8 mouse cellular contexts compared by ENCODE assay signal in genomic region chr10:5551382-5551781, GRCm38 (mm10). TPM values are rescaled to one million over a fixed set of nuclear protein-coding genes. Genes with fewer than 3 reads are reported as not detected.
DNase-seq lines count a peak whose midpoint lies in the region; ATAC-seq and TF ChIP-seq lines count a peak whose summit lies in the region.

Syne1 (minus strand) TSS chr10:5551482.

- WGBS in heart, adult 2 months = 85% methylated on average over 5 of the region's 5 CpGs

- TF ChIP-seq CTCF in heart, adult 2 months (IDR thresholded peaks at IDR 0.05) = no peak

- H3K9ac ChIP-seq in heart, adult 2 months (ENCODE audit: low read depth, low read length) = peak within 1 kb of the TSS; percentile 74

- H3K27me3 ChIP-seq in heart, adult 2 months (ENCODE audit: control insufficient read depth, insufficient read depth, low read length) = no peaks in the 10 kb centered on the region
- no peaks in the 10 kb centered on the region for H3K27me3 ChIP-seq in megakaryocyte, embryonic 14.5 days (replicated peaks)

- TF ChIP-seq EP300 in heart, adult 2 months (IDR thresholded peaks at IDR 0.05; ENCODE audit: insufficient read depth, low read depth, low read length) = no peak

- intact Hi-C loops in heart, adult 2 months (cut with DNase I) = loop anchor here (5.0 kb wide), 2 partner anchors 41 to 81 kb away; partner anchors contain the start of gene Myct1

- H3K9me3 ChIP-seq in megakaryocyte, embryonic 14.5 days = no peaks in the 10 kb centered on the region

- no peaks in the 10 kb centered on the region; the same call in 1 of the 2 replicates for H3K4me1 ChIP-seq in heart, adult 2 months (ENCODE audit: control insufficient read depth, insufficient read depth, low read length)
- peaks cover 72% of the 10 kb centered on the region for H3K4me1 ChIP-seq in megakaryocyte, embryonic 14.5 days

- H3K36me3 ChIP-seq in heart, adult 2 months (ENCODE audit: control insufficient read depth, insufficient read depth, low read length) = no peaks in the 10 kb centered on the region
- peaks cover 9% of the 10 kb centered on the region for H3K36me3 ChIP-seq in megakaryocyte, embryonic 14.5 days (replicated peaks; ENCODE audit: low read length)

- DNase-seq in heart, adult 2 months = no peak
- DNase-seq in heart, adult 9 months (ENCODE audit: low spot score in 2 of 2) = no peak
- DNase-seq in adrenal gland, postnatal 25 days = no peak
- no peak for DNase-seq in gastrocnemius, postnatal 10 days
- DNase-seq in cerebellum, adult 11 months = no peak
- no peak for DNase-seq in spleen, postnatal 4 days (ENCODE audit: low spot score in 2 of 2)

- ATAC-seq in inflammation-experienced regulatory T-cells, adult 6 months = no peak

- no peak for TF ChIP-seq POLR2A in heart, adult 2 months (IDR thresholded peaks at IDR 0.05; ENCODE audit: insufficient read depth, low read depth, low read length)

- H3K4me3 ChIP-seq in heart, adult 2 months = peak within 1 kb of the TSS; percentile 66
- peak within 1 kb of the TSS; percentile 92 for H3K4me3 ChIP-seq in megakaryocyte, embryonic 14.5 days (replicated peaks)

- H3K79me2 ChIP-seq in heart, adult 2 months (replicated peaks; ENCODE audit: control insufficient read depth, insufficient read depth, low read length) = no peaks in the 10 kb centered on the region

- H3K27ac ChIP-seq in heart, adult 2 months = peak within 1 kb of the TSS; percentile 81

RNA-seq across cellular contexts. Expression of gene Syne1, which starts in this region (rescaled TPM):
- total RNA-seq in heart, adult 2 months (2021) = 10 to 100 TPM; 53.6 to 66.6 TPM
- polyA plus RNA-seq in heart, adult 2 months (2012; rRNA removed) = 29.0 and 42.6 TPM in 2 replicates
- total RNA-seq in adrenal gland, postnatal 25 days (2021) = 17.1 and 21.7 TPM in 2 replicates
- total RNA-seq in gastrocnemius, postnatal 10 days (2021) = 10 to 100 TPM; 64.3 to 82.0 TPM
- 10 to 100 TPM; 13.9 to 24.2 (median 15.3) TPM for polyA plus RNA-seq in inflammation-experienced regulatory T-cells, adult 6 months (2017; shearing (Covaris generic))
- 5.3 and 9.0 TPM in 2 replicates for polyA plus RNA-seq in megakaryocyte, embryonic 14.5 days (2012; ENCODE audit: insufficient read depth, low replicate concordance)
